Mouse (Mus musculus): ENCODE data around the gene Cd2ap. TPM values are rescaled to one million over a fixed set of nuclear protein-coding genes. Genes with fewer than 3 reads are reported as not detected.

The Cd2ap gene
- 49.4 TPM for polyA plus RNA-seq (2014; fragmentation: Illumina TruSeq; extraction: RNeasy Lipid Tissue Mini Kit (QIAGEN cat#74804); ENCODE audit: low read depth, low replicate concordance)

GRCm38 (mm10) chr17:42876001-42876903 is at the start of gene Cd2ap:
Gene Cd2ap (minus strand): TSS chr17:42876665.

Other genes starting within 250 kb of the Cd2ap start
- gene Adgrf4, start 184.4 kb downstream of the Cd2ap start, polyA plus RNA-seq (2014; fragmentation: Illumina TruSeq; extraction: RNeasy Lipid Tissue Mini Kit (QIAGEN cat#74804); ENCODE audit: low read depth, low replicate concordance), result not detected
- gene Adgrf2, start 134.5 kb downstream of the Cd2ap start, polyA plus RNA-seq (2014; fragmentation: Illumina TruSeq; extraction: RNeasy Lipid Tissue Mini Kit (QIAGEN cat#74804); ENCODE audit: low read depth, low replicate concordance), result not detected
- 3.6 TPM for gene Tnfrsf21, start 139.9 kb upstream of the Cd2ap start, polyA plus RNA-seq (2014; fragmentation: Illumina TruSeq; extraction: RNeasy Lipid Tissue Mini Kit (QIAGEN cat#74804); ENCODE audit: low read depth, low replicate concordance)

All from liver, adult 10 weeks (tissue).